Mouse (Mus musculus): ENCODE measurements around the gene Olfr522. TPM values are rescaled to one million over a fixed set of nuclear protein-coding genes. Genes with fewer than 3 reads are reported as not detected.

Olfr522 gene
- polyA plus RNA-seq, 1 experiment from 2014 or later: not detected

Other genes starting within 250 kb of the Olfr522 start
- 0.22 TPM in 1 of 2 replicates, not detected in the other for gene Utf1, start 221.0 kb downstream of the Olfr522 start, polyA plus RNA-seq (2016; fragmentation: Nextera tagmentation; extraction: Ambion mirVana)
- gene 6430531B16Rik, start 186.0 kb downstream of the Olfr522 start, polyA plus RNA-seq (2016; fragmentation: Nextera tagmentation; extraction: Ambion mirVana): 0.14 and 0.92 TPM in 2 replicates
- gene Adam8, start 172.2 kb downstream of the Olfr522 start, polyA plus RNA-seq (2016; fragmentation: Nextera tagmentation; extraction: Ambion mirVana): 2.3 and 2.8 TPM in 2 replicates
- 37.9 and 39.6 TPM in 2 replicates for gene Zfp511, start 128.4 kb downstream of the Olfr522 start, polyA plus RNA-seq (2016; fragmentation: Nextera tagmentation; extraction: Ambion mirVana)
- gene Tubgcp2, start 128.1 kb downstream of the Olfr522 start, polyA plus RNA-seq (2016; fragmentation: Nextera tagmentation; extraction: Ambion mirVana): 73.8 and 82.9 TPM in 2 replicates
- 0.47 and 0.59 TPM in 2 replicates for gene Msx3, start 115.7 kb downstream of the Olfr522 start, polyA plus RNA-seq (2016; fragmentation: Nextera tagmentation; extraction: Ambion mirVana)
- gene Caly, start 82.2 kb downstream of the Olfr522 start, polyA plus RNA-seq (2016; fragmentation: Nextera tagmentation; extraction: Ambion mirVana): 2.6 and 2.7 TPM in 2 replicates
- not detected in 2 replicates for gene Prap1, start 71.4 kb downstream of the Olfr522 start, polyA plus RNA-seq (2016; fragmentation: Nextera tagmentation; extraction: Ambion mirVana)
- 22.0 and 27.1 TPM in 2 replicates for gene Fuom, start 62.3 kb downstream of the Olfr522 start, polyA plus RNA-seq (2016; fragmentation: Nextera tagmentation; extraction: Ambion mirVana)
- gene Paox, start 49.0 kb downstream of the Olfr522 start, polyA plus RNA-seq (2016; fragmentation: Nextera tagmentation; extraction: Ambion mirVana): 19.1 and 20.8 TPM in 2 replicates
- 172 and 173 TPM in 2 replicates for gene Echs1, start 48.3 kb downstream of the Olfr522 start, polyA plus RNA-seq (2016; fragmentation: Nextera tagmentation; extraction: Ambion mirVana)
- 26.1 and 30.5 TPM in 2 replicates for gene Mtg1, start 27.2 kb downstream of the Olfr522 start, polyA plus RNA-seq (2016; fragmentation: Nextera tagmentation; extraction: Ambion mirVana)
- 1.2 TPM in 2 replicates for gene Sprn, start 9.9 kb downstream of the Olfr522 start, polyA plus RNA-seq (2016; fragmentation: Nextera tagmentation; extraction: Ambion mirVana)
- not detected in 2 replicates for gene Olfr523, start 8.5 kb upstream of the Olfr522 start, polyA plus RNA-seq (2016; fragmentation: Nextera tagmentation; extraction: Ambion mirVana)
- gene Olfr524, start 41.2 kb upstream of the Olfr522 start, polyA plus RNA-seq (2016; fragmentation: Nextera tagmentation; extraction: Ambion mirVana): not detected in 2 replicates
- not detected in 2 replicates for gene Cd163l1, start 53.5 kb upstream of the Olfr522 start, polyA plus RNA-seq (2016; fragmentation: Nextera tagmentation; extraction: Ambion mirVana)
- gene 5830411N06Rik, start 82.5 kb upstream of the Olfr522 start, polyA plus RNA-seq (2016; fragmentation: Nextera tagmentation; extraction: Ambion mirVana): not detected in 2 replicates
- gene Olfr525, start 156.1 kb upstream of the Olfr522 start, polyA plus RNA-seq (2016; fragmentation: Nextera tagmentation; extraction: Ambion mirVana): not detected in 2 replicates
- gene Olfr527, start 169.3 kb upstream of the Olfr522 start, polyA plus RNA-seq (2016; fragmentation: Nextera tagmentation; extraction: Ambion mirVana): not detected in 2 replicates
- not detected in 2 replicates for gene Olfr60, start 196.9 kb upstream of the Olfr522 start, polyA plus RNA-seq (2016; fragmentation: Nextera tagmentation; extraction: Ambion mirVana)
- gene Olfr530, start 211.6 kb upstream of the Olfr522 start, polyA plus RNA-seq (2016; fragmentation: Nextera tagmentation; extraction: Ambion mirVana): 0.15 TPM in 1 of 2 replicates, not detected in the other
- gene Olfr531, start 238.2 kb upstream of the Olfr522 start, polyA plus RNA-seq (2016; fragmentation: Nextera tagmentation; extraction: Ambion mirVana): not detected in 2 replicates